Mouse (Mus musculus): Measurements from ENCODE around the gene Sgca. TPM values are rescaled to one million over a fixed set of nuclear protein-coding genes. Genes with fewer than 3 reads are reported as not detected.

The Sgca gene
- polyA plus RNA-seq (2014; fragmentation: Nextera tagmentation; extraction: Ambion mirVana): 0.60 and 0.70 TPM in 2 replicates

DNA sequence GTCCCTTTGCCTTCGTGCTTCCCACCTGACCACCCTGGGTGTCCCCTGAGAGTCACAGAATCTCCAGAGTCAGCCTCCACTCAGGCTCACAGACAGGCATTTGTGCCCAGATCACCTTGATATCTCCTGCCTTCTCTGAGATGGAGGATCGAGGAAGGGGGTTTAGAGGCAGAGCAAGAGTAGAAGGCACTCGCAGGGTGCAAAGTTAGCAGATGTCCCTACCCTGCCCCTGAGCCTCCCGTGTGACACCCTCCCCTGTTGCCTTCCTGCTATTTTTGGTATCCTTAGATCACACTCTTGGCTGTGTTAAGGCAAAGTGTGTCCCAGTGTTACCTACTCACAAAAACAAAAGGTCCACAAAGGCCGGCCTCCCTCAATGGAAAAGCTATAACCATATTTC lies at the start of gene Sgca:
Sgca (minus strand) TSS at position 129 of the 400 bp plus-strand sequence.
- ATAC-seq (ENCODE audit: insufficient number of reproducible peaks, low FRiP score, low TSS enrichment, low read depth): no peak
- no peak for DNase-seq (ENCODE audit: low spot score)
- Histone ChIP-seq H3K27me3 (ENCODE audit: control insufficient read depth, insufficient read depth, low read length) (no peaks in the 10 kb centered on the region), H3K9ac (ENCODE audit: low read length) (no peak within 1 kb of the TSS), H3K27ac (replicated peaks; ENCODE audit: low read depth, low read length) (no peak within 1 kb of the TSS), H3K4me2 (ENCODE audit: low read depth, severe bottlenecking) (no peak within 1 kb of the TSS), H3K4me1 (ENCODE audit: control insufficient read depth, insufficient read depth, low read length) (no peaks in the 10 kb centered on the region), H3K36me3 (ENCODE audit: control insufficient read depth, insufficient read depth, low read length) (no peaks in the 10 kb centered on the region), H3K9me3 (ENCODE audit: control insufficient read depth, low read length) (no peaks in the 10 kb centered on the region), H3K4me3 (ENCODE audit: low read depth, low read length) (no peak within 1 kb of the TSS)
- WGBS: 70% methylated on average over 5 of the region's 5 CpGs

DNA sequence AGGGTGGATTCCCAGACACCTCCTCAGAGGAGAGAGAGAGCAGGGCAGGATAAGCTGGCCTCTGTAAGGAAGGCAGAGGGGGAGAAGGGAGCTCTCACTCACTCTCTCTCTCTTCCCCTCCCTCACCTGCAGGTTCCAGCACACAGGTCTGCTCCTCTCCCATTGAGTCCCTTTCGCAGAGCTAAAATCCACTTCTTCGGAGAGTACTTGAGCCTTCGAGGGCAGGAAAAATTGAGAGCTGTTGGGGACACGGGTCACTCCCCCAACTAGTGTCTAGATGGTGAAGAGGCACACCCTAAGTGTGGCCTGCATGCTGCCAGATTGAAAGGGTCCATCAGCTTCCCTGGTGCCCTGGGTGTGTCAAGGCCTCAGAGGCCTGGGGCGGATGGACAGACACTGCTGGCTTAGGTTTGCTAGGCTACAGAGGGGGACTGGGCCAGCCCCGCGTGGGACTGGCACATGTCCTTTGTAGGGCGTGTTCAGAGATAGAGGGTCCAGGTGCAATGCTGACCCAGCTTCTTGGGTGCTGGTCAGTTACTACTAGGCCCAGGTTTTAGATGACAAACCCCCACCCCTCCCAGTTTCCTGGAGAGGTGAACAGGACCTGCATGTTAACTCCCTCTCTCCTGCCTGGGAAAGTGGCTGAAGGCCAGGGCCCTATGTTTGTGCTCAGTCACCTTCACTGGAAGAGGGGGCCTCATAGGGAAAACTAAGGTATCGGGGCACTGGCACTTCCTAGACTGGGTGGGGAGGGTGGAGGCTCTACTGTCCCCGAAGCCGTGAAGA lies 49.3 kb upstream of the Sgca start:
- Histone ChIP-seq H3K4me1 (ENCODE audit: control insufficient read depth, insufficient read depth, low read length) (no peaks in the 10 kb centered on the region), H3K27me3 (ENCODE audit: control insufficient read depth, insufficient read depth, low read length) (no peaks in the 10 kb centered on the region), H3K36me3 (ENCODE audit: control insufficient read depth, insufficient read depth, low read length) (peaks cover 25% of the 10 kb centered on the region), H3K9me3 (ENCODE audit: control insufficient read depth, low read length) (no peaks in the 10 kb centered on the region), H3K4me3 (ENCODE audit: low read depth, low read length) (no peak overlapping the region), H3K9ac (ENCODE audit: low read length) (no peak overlapping the region), H3K4me2 (ENCODE audit: low read depth, severe bottlenecking) (no peak overlapping the region), H3K27ac (replicated peaks; ENCODE audit: low read depth, low read length) (no peak overlapping the region)
- DNase-seq (ENCODE audit: low spot score): no peak
- 88% methylated on average over 11 of the region's 11 CpGs for WGBS
- ATAC-seq (ENCODE audit: insufficient number of reproducible peaks, low FRiP score, low TSS enrichment, low read depth): no peak

DNA sequence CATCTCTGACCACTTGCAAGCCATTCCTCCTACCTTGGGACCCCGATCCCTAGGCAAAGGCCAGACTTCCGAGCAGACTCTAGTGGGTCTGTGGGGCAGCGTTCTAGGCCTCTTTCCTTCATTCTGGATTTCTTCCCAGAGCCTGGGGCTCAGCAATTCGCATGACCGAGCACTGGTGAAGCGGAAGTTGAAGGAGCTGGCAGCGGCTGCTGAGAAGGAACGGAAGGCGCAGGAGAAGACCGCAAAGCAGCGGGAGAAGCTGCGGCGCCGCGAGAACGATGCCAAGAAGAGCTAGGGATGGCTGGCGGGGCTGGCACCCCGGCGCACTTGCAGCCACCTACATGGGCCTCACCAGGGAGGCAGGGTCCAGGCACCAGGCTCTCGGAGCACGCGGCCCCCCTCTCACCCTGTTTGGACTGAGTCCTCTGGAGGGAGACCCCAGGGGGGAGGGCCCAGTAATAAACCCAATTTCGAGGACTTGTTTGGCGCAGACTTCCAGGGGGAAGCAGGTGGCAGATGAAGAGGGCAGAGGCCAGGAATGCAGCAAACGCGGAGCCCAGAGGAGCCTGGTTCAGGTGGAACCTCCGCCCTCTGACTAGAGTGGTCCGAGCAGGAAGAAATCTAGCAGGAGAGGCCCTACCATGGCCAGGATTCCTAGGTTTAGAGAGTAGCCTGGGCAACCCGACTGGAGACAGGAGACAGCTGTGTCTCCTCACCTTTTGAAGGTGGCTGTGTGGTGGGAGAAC lies 48.5 kb upstream of the Sgca start:
- Histone ChIP-seq H3K9ac (ENCODE audit: low read length) (no peak overlapping the region), H3K4me3 (ENCODE audit: low read depth, low read length) (no peak overlapping the region), H3K27ac (replicated peaks; ENCODE audit: low read depth, low read length) (no peak overlapping the region), H3K9me3 (ENCODE audit: control insufficient read depth, low read length) (no peaks in the 10 kb centered on the region), H3K36me3 (ENCODE audit: control insufficient read depth, insufficient read depth, low read length) (peaks cover 30% of the 10 kb centered on the region), H3K4me1 (ENCODE audit: control insufficient read depth, insufficient read depth, low read length) (no peaks in the 10 kb centered on the region), H3K27me3 (ENCODE audit: control insufficient read depth, insufficient read depth, low read length) (no peaks in the 10 kb centered on the region), H3K4me2 (ENCODE audit: low read depth, severe bottlenecking) (no peak overlapping the region)
- DNase-seq (ENCODE audit: low spot score): no peak
- ATAC-seq (ENCODE audit: insufficient number of reproducible peaks, low FRiP score, low TSS enrichment, low read depth): no peak
- WGBS: 77% methylated on average over 29 of the region's 29 CpGs

DNA sequence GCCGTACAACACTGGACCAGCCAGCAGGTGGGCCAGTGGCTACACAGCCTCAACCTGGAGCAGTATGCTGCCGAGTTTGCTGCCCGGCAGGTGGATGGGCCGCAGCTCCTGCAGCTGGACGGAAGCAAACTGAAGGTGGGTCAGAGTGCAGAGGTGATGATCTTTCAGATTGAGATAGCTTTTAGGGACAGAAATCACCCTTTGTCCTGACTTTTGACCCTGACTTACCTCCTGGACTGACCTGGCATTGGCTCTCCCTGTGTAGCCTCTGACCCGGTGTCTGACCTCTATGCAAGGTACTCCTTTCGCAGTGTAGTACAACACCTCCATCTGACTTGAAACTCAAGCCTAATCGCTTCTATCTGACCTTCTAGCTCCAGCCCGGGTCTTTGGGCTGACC lies 47.4 kb upstream of the Sgca start:
- no peaks in the 10 kb centered on the region for H3K9me3 ChIP-seq (ENCODE audit: control insufficient read depth, low read length)
- DNase-seq (ENCODE audit: low spot score): no peak
- H3K27me3 ChIP-seq (ENCODE audit: control insufficient read depth, insufficient read depth, low read length): 0 out of 2 replicates have a peak, but pooled peaks cover 2% of the 10 kb centered on the region
- no peak overlapping the region for H3K9ac ChIP-seq (ENCODE audit: low read length)
- WGBS: 93% methylated on average over 9 of the region's 9 CpGs
- ATAC-seq (ENCODE audit: insufficient number of reproducible peaks, low FRiP score, low TSS enrichment, low read depth): no peak
- no peak overlapping the region for H3K4me3 ChIP-seq (ENCODE audit: low read depth, low read length)
- H3K36me3 ChIP-seq (ENCODE audit: control insufficient read depth, insufficient read depth, low read length): peaks cover 30% of the 10 kb centered on the region
- no peak overlapping the region for H3K4me2 ChIP-seq (ENCODE audit: low read depth, severe bottlenecking)
- H3K27ac ChIP-seq (replicated peaks; ENCODE audit: low read depth, low read length): no peak overlapping the region
- no peaks in the 10 kb centered on the region for H3K4me1 ChIP-seq (ENCODE audit: control insufficient read depth, insufficient read depth, low read length)

DNA sequence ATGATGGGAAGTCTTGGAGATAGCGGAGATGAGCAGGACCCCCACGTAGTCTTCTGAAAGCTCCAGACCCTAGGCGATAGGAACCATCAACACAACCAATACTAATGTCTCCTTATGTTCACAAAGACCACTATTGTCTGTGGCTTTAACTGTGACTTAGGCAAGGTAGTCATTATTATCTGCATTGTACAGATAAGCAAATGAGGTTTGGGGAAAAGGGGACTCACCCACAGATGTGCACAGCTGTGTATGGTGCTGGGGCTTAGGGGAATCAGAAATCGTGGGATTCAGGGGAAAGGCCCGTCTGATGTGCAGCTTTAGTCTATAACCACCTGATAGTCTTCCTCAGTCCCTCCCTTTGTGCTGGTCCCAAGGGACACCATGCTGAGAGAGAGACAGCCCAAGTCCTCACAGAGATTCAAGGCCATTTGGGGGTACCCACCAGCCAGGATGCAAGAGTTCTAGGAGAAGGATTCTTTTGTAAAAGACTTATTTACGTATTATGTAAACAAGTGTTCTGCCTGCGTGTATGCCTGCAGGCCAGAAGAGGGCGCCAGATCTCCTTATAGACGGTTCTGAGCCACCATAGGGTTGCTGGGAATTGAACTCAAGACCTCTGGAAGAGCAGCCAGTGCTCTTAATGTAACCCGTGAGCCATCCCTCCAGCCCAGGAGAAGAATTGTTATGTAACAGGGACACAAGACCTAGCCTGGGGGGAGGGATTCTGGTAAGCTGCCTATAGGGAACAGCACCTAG lies 46.3 kb upstream of the Sgca start:
- 83% methylated on average over 10 of the region's 10 CpGs for WGBS
- Histone ChIP-seq H3K4me3 (ENCODE audit: low read depth, low read length) (no peak overlapping the region), H3K27ac (replicated peaks; ENCODE audit: low read depth, low read length) (no peak overlapping the region), H3K4me1 (ENCODE audit: control insufficient read depth, insufficient read depth, low read length) (no peaks in the 10 kb centered on the region), H3K36me3 (ENCODE audit: control insufficient read depth, insufficient read depth, low read length) (peaks cover 30% of the 10 kb centered on the region), H3K9ac (ENCODE audit: low read length) (no peak overlapping the region), H3K4me2 (ENCODE audit: low read depth, severe bottlenecking) (no peak overlapping the region), H3K27me3 (ENCODE audit: control insufficient read depth, insufficient read depth, low read length) (0 out of 2 replicates have a peak, but pooled peaks cover 2% of the 10 kb centered on the region), H3K9me3 (ENCODE audit: control insufficient read depth, low read length) (no peaks in the 10 kb centered on the region)
- DNase-seq (ENCODE audit: low spot score) (no peak), ATAC-seq (ENCODE audit: insufficient number of reproducible peaks, low FRiP score, low TSS enrichment, low read depth) (no peak)

DNA sequence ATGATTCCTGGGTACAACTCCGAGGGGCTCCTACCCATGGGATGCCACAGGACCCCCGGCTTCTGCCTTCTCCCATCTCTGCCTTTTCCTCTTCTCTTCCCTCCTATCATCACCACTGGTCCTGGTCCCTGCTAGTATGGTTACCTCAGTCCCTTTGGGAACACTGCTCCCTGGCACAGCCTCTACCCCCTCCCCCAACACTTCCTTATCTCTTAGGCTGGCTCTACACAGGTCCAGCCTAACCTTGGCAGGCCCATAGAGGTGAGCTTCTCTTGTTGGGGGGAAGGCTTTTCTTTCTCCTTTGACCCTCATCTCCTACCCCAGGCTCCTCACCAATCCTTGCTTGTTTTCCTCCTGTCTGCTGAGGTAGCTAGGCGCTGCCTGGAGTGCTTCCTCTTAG lies 39.4 kb upstream of the Sgca start:
- Histone ChIP-seq H3K4me2 (ENCODE audit: low read depth, severe bottlenecking) (no peak overlapping the region), H3K27ac (replicated peaks; ENCODE audit: low read depth, low read length) (no peak overlapping the region), H3K4me1 (ENCODE audit: control insufficient read depth, insufficient read depth, low read length) (peaks cover 13% of the 10 kb centered on the region), H3K4me3 (ENCODE audit: low read depth, low read length) (no peak overlapping the region), H3K36me3 (ENCODE audit: control insufficient read depth, insufficient read depth, low read length) (peaks cover 5% of the 10 kb centered on the region), H3K9me3 (ENCODE audit: control insufficient read depth, low read length) (no peaks in the 10 kb centered on the region), H3K9ac (ENCODE audit: low read length) (no peak overlapping the region), H3K27me3 (ENCODE audit: control insufficient read depth, insufficient read depth, low read length) (0 out of 2 replicates have a peak, but pooled peaks cover 2% of the 10 kb centered on the region)
- DNase-seq (ENCODE audit: low spot score): no peak
- WGBS: 71% methylated on average over 3 of the region's 3 CpGs
- ATAC-seq (ENCODE audit: insufficient number of reproducible peaks, low FRiP score, low TSS enrichment, low read depth): no peak

DNA sequence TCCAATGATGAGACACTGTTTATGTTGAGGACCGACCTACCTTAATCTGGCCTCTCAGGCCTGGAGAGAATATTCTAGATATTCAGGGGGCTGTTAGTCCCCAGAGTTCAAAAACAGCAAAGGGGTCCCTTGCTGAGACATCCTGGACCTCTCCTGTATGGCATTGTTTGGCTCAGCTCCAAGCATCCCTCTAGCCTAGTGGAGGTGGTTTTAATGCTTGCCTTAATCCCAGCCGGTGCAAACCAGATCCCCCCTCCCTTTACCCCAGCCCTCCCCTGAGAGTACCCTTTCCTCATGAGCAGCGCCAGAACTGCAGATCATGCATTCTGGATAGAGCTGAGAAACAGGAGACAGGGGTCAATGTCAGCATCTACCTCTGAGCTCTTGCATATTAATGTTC lies 36.4 kb upstream of the Sgca start:
- Histone ChIP-seq H3K27ac (replicated peaks; ENCODE audit: low read depth, low read length) (no peak overlapping the region), H3K9ac (ENCODE audit: low read length) (no peak overlapping the region)
- 45% methylated on average over 3 of the region's 3 CpGs for WGBS

DNA sequence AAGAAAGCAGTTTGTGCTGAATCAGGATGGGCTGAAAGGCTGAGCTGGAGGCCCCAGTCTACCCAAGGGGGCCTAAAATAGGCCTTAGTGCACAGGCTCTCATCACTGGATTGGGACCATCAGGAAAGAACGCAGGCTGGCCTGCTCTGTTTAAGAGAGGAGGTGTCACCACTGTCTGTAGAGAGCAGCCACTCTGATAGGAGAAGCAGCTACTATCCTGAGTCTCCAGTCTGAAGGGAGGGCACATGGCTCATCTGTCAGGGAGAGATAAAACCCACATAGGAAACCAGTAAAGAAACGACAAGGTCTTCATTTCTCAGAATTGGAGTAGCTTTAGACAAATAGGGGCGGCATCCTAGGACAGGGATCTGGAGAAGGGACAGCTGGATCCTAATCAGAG lies 35.9 kb upstream of the Sgca start:
- WGBS: 58% methylated on average over 3 of the region's 3 CpGs
- H3K4me3 ChIP-seq (ENCODE audit: low read depth, low read length): peak overlapping the region; percentile 86; the same call in 1 of the 2 replicates
- no peak for DNase-seq (ENCODE audit: low spot score)
- peak overlapping the region; percentile 78; the same call in 1 of the 2 replicates for H3K4me2 ChIP-seq (ENCODE audit: low read depth, severe bottlenecking)
- H3K36me3 ChIP-seq (ENCODE audit: control insufficient read depth, insufficient read depth, low read length): no peaks in the 10 kb centered on the region; the same call in 1 of the 2 replicates
- no peaks in the 10 kb centered on the region for H3K27me3 ChIP-seq (ENCODE audit: control insufficient read depth, insufficient read depth, low read length)
- no peak overlapping the region for H3K27ac ChIP-seq (replicated peaks; ENCODE audit: low read depth, low read length)
- H3K9me3 ChIP-seq (ENCODE audit: control insufficient read depth, low read length): no peaks in the 10 kb centered on the region
- peaks cover 21% of the 10 kb centered on the region for H3K4me1 ChIP-seq (ENCODE audit: control insufficient read depth, insufficient read depth, low read length)
- H3K9ac ChIP-seq (ENCODE audit: low read length): no peak overlapping the region
- ATAC-seq (ENCODE audit: insufficient number of reproducible peaks, low FRiP score, low TSS enrichment, low read depth): no peak

More for the DNA sequence above, 36.4 kb upstream of the Sgca start:
- no peaks in the 10 kb centered on the region; the same call in 1 of the 2 replicates for H3K36me3 ChIP-seq (ENCODE audit: control insufficient read depth, insufficient read depth, low read length)
- peaks cover 19% of the 10 kb centered on the region for H3K4me1 ChIP-seq (ENCODE audit: control insufficient read depth, insufficient read depth, low read length)
- H3K4me2 ChIP-seq (ENCODE audit: low read depth, severe bottlenecking): no peak overlapping the region; the same call in 1 of the 2 replicates
- no peak for ATAC-seq (ENCODE audit: insufficient number of reproducible peaks, low FRiP score, low TSS enrichment, low read depth)
- no peak overlapping the region for H3K4me3 ChIP-seq (ENCODE audit: low read depth, low read length)
- no peaks in the 10 kb centered on the region for H3K27me3 ChIP-seq (ENCODE audit: control insufficient read depth, insufficient read depth, low read length)
- no peak for DNase-seq (ENCODE audit: low spot score)
- no peaks in the 10 kb centered on the region for H3K9me3 ChIP-seq (ENCODE audit: control insufficient read depth, low read length)

Measured in limb, embryonic 11.5 days (tissue).